Mouse (Mus musculus) forebrain, embryonic 13.5 days (tissue): ENCODE results near the gene Snx25. TPM values are rescaled to one million over a fixed set of nuclear protein-coding genes. Genes with fewer than 3 reads are reported as not detected.
"Not testable (repeated sequence)": the region's sequence is repeated elsewhere in the genome, so short reads cannot be mapped to it uniquely, and the experiment has no call there.

ENCODE experiments used
- ATAC-seq: fragments of 200-750 bp; cut with Nextera tagmentation; 2 replicates; pipeline ENCODE4 v1.8.0; 2017
- H3K27ac ChIP-seq: fragments of 300-500 bp; sonication (generic); 2 replicates; pipeline ENCODE4 v1.5.1; 2015; ENCODE audit warnings: inconsistent platforms, mild to moderate bottlenecking, moderate library complexity
- H3K27me3 ChIP-seq: fragments of 300-500 bp; sonication (generic); 2 replicates; pipeline ENCODE4 v1.6.1; 2015; ENCODE audit warnings: mild to moderate bottlenecking, inconsistent platforms
- H3K36me3 ChIP-seq: fragments of 300-500 bp; sonication (generic); 2 replicates; pipeline ENCODE4 v1.6.1; 2015; ENCODE audit warnings: mild to moderate bottlenecking, inconsistent platforms; ENCODE audit not compliant: poor library complexity, severe bottlenecking
- H3K4me1 ChIP-seq: fragments of 300-500 bp; sonication (generic); 2 replicates; pipeline ENCODE4 v1.6.1; 2015; ENCODE audit warnings: inconsistent platforms
- H3K4me2 ChIP-seq: fragments of 300-500 bp; sonication (generic); 2 replicates; pipeline ENCODE4 v1.6.1; 2015; ENCODE audit warnings: inconsistent platforms, mild to moderate bottlenecking, moderate library complexity
- H3K4me3 ChIP-seq: fragments of 300-500 bp; sonication (generic); 2 replicates; pipeline ENCODE4 v1.5.1; 2015; ENCODE audit warnings: mild to moderate bottlenecking, inconsistent platforms
- H3K9ac ChIP-seq: fragments of 300-500 bp; sonication (generic); 2 replicates; pipeline ENCODE4 v1.6.1; 2015; ENCODE audit warnings: mild to moderate bottlenecking, inconsistent platforms
- H3K9me3 ChIP-seq: fragments of 300-500 bp; sonication (generic); replicated peaks from 2 replicates; pipeline ENCODE4 v1.6.1; 2016; ENCODE audit warnings: inconsistent platforms
- WGBS: fragments of 180-500 bp; shearing (Covaris S2); methylation state at CpG from one replicate; pipeline ENCODE4 v1.1.7; 2015; 5-methylcytosine and 5-hydroxymethylcytosine counted together
- polyA plus RNA-seq: library from polyadenylated mRNA; unstranded; fragments of >200 nt; fragmentation: Nextera tagmentation; extraction: Ambion mirVana; gene quantifications from 2 replicates; pipeline ENCODE4 v1.2.1, GENCODE M21; 2015

The Snx25 gene
- polyA plus RNA-seq, 1 experiment from 2014 or later = 3.8 TPM

DNA sequence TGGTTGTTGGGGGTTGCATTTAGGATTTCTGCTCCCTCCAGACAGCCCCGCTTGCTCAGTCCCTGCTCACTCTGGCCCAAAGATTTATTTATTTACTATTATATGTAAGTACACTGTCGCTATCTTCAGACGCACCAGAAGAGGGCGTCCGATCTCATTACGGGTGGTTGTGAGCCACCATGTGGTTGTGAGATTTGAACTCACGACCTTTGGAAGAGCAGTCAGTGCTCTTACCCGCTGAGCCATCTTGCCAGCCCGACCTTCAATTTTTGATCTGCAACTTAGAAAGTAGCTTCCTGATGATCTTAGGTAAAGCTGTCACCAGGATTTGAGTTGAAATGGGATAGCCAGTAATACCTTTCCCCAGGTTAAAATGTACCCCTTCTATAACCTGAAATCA, 2.2 kb downstream of the Snx25 start:
- no peak for ATAC-seq
- Histone ChIP-seq H3K4me2 (no peak overlapping the region), H3K27me3 (peaks cover 10% of the 10 kb centered on the region), H3K9me3 (no peaks in the 10 kb centered on the region), H3K4me1 (peaks cover 23% of the 10 kb centered on the region), H3K4me3 (no peak overlapping the region), H3K27ac (no peak overlapping the region), H3K9ac (no peak overlapping the region), H3K36me3 (no peaks in the 10 kb centered on the region)
- 76% methylated on average over 9 of the region's 9 CpGs for WGBS

DNA sequence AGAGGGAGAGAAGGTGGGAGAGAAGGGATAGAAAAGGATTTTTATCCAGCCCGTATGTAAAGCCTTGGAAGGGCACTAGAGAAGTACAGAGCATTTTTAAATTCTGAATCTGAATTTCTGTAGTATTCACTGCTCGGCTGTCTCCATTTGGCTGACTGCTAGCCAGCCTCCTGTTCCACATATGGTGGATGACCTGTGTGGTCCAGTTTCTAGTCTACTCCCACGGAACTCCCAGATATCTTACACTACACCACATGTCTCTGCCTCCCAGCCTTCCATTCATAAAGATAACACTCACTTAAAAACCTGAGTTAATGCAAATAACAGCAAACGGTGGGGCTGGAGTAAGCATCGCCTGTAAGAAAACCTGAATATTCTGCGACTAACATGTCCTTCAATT, 2.7 kb downstream of the Snx25 start:
- no peak overlapping the region for H3K4me2 ChIP-seq
- no peak overlapping the region for H3K4me3 ChIP-seq
- no peak overlapping the region for H3K9ac ChIP-seq
- H3K36me3 ChIP-seq = no peaks in the 10 kb centered on the region
- peaks cover 5% of the 10 kb centered on the region for H3K27me3 ChIP-seq
- H3K9me3 ChIP-seq = no peaks in the 10 kb centered on the region
- WGBS = 91% methylated on average over 6 of the region's 6 CpGs
- peaks cover 23% of the 10 kb centered on the region for H3K4me1 ChIP-seq
- ATAC-seq = no peak
- no peak overlapping the region for H3K27ac ChIP-seq

DNA sequence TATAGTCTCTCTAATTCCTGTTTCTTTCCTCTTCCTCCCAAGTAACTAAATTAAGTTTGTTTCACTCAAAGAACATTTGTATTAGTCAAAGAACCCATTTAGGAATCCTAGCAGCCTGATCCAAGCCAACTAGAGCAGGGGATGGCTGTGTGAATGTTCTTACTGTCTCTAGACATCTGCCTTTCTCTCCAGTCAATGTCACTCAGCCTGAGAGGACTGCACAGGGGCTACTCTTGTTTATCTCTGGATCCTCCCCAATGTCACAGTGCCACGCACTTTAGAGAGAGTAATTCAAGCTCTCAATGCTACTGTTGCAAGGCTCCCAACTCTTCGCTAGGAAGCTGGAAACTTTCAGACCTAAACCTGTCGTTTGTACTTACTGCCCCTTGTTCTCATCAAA, 5.8 kb downstream of the Snx25 start:
- H3K4me2 ChIP-seq = no peak overlapping the region
- H3K4me3 ChIP-seq = no peak overlapping the region
- ATAC-seq = no peak
- H3K27me3 ChIP-seq = no peaks in the 10 kb centered on the region
- no peak overlapping the region for H3K9ac ChIP-seq
- WGBS = 45% methylated on average over 3 of the region's 3 CpGs
- peaks cover 17% of the 10 kb centered on the region for H3K4me1 ChIP-seq
- H3K9me3 ChIP-seq = no peaks in the 10 kb centered on the region
- no peaks in the 10 kb centered on the region for H3K36me3 ChIP-seq
- H3K27ac ChIP-seq = no peak overlapping the region

DNA sequence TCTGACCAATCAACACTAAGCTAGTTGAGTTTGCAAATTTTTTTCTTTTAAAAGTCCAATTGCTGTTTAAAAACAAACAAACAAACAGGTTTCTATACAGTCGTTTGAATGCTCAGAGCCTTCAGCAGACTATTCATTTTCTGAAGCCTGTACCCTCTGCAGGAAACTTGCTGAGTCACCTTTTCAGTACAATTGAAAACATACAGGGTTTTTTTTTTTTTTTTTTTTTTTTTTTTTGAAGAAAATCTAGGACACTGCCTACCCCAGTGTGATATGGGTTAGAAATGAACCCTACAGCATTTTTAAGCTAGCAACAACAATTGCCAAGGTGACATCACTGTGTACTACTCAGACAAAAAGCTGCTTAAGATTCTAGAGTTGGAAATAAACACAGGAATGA, 8.0 kb downstream of the Snx25 start:
- Histone ChIP-seq H3K27ac (no peak overlapping the region), H3K9me3 (no peaks in the 10 kb centered on the region), H3K4me2 (no peak overlapping the region), H3K36me3 (no peaks in the 10 kb centered on the region), H3K9ac (no peak overlapping the region), H3K4me3 (no peak overlapping the region), H3K4me1 (peaks cover 10% of the 10 kb centered on the region), H3K27me3 (no peaks in the 10 kb centered on the region)
- no peak for ATAC-seq
- WGBS = 53% methylated on average over 1 of the region's 1 CpGs

DNA sequence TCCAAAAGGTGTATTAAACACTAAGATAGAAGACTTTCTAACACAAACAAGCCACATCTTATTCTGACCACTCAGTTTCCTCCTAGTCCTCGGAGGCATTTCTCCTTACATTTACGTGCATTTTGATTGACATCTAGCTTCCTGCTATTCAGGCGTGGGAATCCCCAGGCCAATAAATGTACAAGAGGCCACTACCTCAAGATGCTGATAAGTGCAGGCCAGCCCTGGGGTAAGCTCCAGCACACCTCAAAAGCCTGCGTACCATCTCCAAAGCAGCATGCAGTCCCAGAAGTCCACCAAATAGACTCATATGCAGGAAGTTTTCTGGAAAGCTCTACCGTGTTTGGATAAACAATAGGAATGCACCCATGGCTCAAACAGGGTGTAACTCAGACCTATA, 8.5 kb downstream of the Snx25 start:
- 78% methylated on average over 5 of the region's 5 CpGs for WGBS
- Histone ChIP-seq H3K4me3 (no peak overlapping the region), H3K36me3 (no peaks in the 10 kb centered on the region), H3K27ac (no peak overlapping the region), H3K27me3 (no peaks in the 10 kb centered on the region), H3K4me2 (no peak overlapping the region), H3K9ac (no peak overlapping the region), H3K4me1 (peaks cover 10% of the 10 kb centered on the region), H3K9me3 (no peaks in the 10 kb centered on the region)
- ATAC-seq = no peak

DNA sequence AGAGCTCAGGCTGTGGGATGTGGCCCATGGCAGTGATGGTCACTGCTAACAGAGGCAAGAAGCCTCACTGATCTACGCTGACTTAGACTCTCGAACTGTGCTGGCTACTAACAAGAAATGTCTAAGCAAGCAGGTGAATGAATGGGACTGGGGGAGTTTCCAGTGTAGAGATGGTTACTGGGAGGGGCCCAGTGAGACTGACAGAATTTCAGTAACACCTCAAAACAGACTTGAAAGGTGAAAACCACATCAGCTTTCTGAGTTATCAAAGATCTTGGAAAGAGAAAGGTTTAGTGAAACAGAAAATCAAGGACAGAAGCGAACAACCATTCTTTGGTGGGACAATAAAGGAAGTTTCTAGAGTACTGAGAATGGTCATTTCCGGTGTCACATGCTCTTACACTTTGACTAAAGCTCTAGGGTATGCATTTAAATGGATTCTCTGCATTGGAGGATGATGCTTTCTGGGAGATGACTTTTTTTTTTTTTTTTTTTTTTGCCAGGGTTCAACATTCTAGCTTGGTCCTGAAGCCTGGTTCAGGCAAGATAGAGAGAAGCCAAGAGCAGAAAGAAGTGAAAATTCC, 9.4 kb downstream of the Snx25 start:
- WGBS = 91% methylated on average over 4 of the region's 4 CpGs
- Histone ChIP-seq H3K4me2 (no peak overlapping the region), H3K27me3 (no peaks in the 10 kb centered on the region), H3K9me3 (no peaks in the 10 kb centered on the region), H3K9ac (no peak overlapping the region), H3K36me3 (no peaks in the 10 kb centered on the region), H3K4me1 (peaks cover 7% of the 10 kb centered on the region), H3K4me3 (no peak overlapping the region), H3K27ac (no peak overlapping the region)
- no peak for ATAC-seq

DNA sequence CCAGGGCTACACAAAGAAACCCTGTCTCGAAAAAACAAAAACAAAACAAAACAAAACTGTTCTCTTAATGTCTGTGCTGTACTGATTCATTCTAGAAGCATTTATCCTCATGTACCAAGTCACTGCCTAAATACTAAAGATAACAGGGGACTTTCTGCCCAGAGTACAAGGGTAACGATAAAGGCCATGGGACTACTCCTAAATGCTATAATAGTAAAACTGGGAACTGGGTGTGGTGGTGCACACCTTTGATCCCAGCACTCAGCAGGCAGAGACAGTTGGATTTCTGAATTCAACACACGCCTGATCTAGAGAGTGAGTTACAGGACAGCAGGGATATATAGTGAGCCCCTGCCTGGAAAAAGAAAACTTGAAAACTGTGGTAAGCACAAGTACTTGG, 10.3 kb downstream of the Snx25 start:
- no peaks in the 10 kb centered on the region for H3K27me3 ChIP-seq
- no peaks in the 10 kb centered on the region for H3K36me3 ChIP-seq
- H3K9me3 ChIP-seq = no peaks in the 10 kb centered on the region
- H3K9ac ChIP-seq = no peak overlapping the region
- no peak overlapping the region for H3K27ac ChIP-seq
- peaks cover 7% of the 10 kb centered on the region for H3K4me1 ChIP-seq
- WGBS = 90% methylated on average over 3 of the region's 3 CpGs
- no peak overlapping the region for H3K4me2 ChIP-seq
- no peak for ATAC-seq
- no peak overlapping the region for H3K4me3 ChIP-seq

DNA sequence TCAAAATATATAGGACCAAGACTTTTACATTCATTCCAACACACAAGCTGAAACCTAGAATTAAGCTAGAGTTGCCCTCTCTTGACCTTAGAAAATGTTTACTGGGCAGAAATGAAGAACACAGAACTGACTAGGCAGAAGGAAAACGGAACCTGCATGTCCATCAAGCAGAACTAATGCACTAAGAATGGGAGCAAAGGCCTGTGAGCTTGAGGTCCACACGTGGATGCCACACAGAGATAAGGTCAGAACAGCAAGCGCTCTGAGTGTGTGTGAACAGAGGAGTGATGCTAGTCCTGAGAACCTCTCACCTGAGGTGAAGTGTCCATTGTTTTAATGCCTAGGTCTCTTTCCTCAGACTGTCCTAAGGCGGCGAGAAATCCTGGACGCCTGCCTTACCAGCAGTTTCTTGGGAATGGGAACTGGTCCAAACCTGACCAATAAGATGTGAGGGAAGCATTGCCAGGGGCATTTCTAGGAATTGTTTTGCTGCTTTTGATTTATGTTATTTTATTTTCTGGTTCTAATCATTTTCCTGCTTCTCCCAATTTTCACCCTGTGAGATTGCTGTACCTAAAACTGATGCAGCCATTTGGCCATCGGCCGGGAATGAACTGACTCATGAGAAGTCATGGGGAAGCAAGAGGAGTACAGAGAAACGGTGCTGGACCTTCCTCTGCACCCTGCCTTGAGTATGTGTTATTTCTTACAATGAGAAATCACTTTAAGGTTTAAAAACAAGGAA, 11.4 kb downstream of the Snx25 start:
- H3K36me3 ChIP-seq = no peaks in the 10 kb centered on the region
- no peak overlapping the region for H3K27ac ChIP-seq
- no peaks in the 10 kb centered on the region for H3K9me3 ChIP-seq
- no peak overlapping the region for H3K4me3 ChIP-seq
- no peaks in the 10 kb centered on the region for H3K27me3 ChIP-seq
- H3K4me1 ChIP-seq = no peaks in the 10 kb centered on the region
- ATAC-seq = no peak
- 81% methylated on average over 9 of the region's 9 CpGs for WGBS
- H3K9ac ChIP-seq = no peak overlapping the region
- no peak overlapping the region for H3K4me2 ChIP-seq

DNA sequence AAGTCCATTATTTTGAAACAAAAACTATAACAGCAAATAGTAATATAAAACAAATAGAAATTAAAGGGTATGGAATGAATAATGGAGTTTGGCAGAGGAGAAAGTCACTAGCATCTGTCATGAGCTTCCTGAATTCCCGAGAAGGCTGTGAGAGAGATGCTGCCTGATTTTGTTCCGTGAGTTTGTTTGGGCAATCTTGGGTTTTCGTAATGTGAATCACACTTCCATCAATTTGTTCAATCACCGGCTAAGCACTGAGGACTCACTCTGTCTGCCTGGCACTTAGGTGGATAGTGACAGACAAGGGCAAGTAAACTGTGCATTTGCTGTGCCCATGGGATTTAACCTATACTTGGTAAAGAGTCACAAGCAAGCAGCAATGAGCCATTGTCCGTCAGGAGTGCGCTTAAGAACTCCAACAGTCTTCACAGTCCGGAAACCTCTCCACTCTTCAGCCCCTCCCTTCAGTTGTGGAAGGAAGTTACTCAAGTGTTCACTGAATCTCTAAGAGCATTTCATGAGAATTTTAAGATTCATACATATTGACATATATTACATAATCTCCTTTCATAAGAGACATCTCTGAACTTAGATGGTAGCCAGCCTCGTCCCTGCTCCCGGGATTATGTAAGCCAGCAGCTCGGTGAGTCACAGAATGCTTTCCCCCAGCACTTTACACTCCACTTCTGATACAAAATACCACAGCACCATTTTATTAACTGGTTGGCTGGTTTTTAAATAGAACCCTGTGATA, 13.9 kb downstream of the Snx25 start:
- Histone ChIP-seq H3K4me2 (no peak overlapping the region), H3K27me3 (no peaks in the 10 kb centered on the region), H3K4me3 (no peak overlapping the region), H3K9me3 (0 out of 2 replicates have a peak, but pooled peaks cover 3% of the 10 kb centered on the region), H3K9ac (no peak overlapping the region), H3K36me3 (peaks cover 7% of the 10 kb centered on the region), H3K4me1 (no peaks in the 10 kb centered on the region), H3K27ac (no peak overlapping the region)
- 89% methylated on average over 10 of the region's 10 CpGs for WGBS
- no peak for ATAC-seq

DNA sequence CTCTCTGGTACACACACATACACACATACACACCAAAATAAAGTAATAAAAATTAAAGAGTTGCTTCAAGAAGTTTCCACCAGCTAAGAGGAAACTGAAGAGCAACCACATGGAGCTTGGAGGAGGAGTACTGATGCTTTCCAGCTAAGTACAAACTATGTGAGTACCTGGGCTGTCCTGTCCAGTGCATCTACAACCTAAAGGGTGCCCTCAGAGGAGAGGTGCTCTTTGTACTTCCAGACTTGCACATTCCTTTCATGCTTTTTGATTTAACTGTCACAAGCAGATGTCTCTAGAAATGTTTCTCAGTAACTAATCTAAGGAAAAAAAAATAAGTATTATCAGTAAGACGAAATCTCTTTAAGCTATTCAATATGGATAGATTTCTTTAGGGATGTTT, 14.6 kb downstream of the Snx25 start:
- H3K9me3 ChIP-seq = 0 out of 2 replicates have a peak, but pooled peaks cover 3% of the 10 kb centered on the region
- no peaks in the 10 kb centered on the region for H3K27me3 ChIP-seq
- peaks cover 7% of the 10 kb centered on the region for H3K36me3 ChIP-seq
- no peak overlapping the region for H3K4me2 ChIP-seq
- H3K4me3 ChIP-seq = no peak overlapping the region
- no peak for ATAC-seq
- 100% methylated on average over 1 of the region's 1 CpGs for WGBS
- H3K9ac ChIP-seq = no peak overlapping the region
- H3K4me1 ChIP-seq = no peaks in the 10 kb centered on the region
- no peak overlapping the region for H3K27ac ChIP-seq

DNA sequence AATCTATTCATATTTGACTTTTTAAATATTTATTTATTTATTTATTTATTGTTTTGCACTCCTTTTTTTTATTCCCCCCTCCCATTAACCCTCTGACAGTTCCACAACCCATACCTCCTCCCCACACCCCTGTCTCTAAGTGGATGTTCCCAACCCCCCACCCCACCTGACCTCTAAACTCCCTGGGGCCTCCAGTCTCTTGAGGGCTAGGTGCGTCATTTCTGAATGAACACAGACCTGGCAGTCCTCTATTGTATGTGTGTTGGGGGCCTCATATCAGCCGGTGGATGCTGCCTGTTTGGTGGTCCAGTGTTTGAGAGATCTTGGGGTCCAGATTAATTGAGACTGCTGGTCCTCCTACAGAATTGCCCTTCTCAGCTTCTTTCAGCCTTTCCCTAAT, 16.4 kb downstream of the Snx25 start:
- H3K4me3 ChIP-seq, H3K27ac ChIP-seq, H3K9me3 ChIP-seq, H3K36me3 ChIP-seq, H3K4me1 ChIP-seq, H3K4me2 ChIP-seq, ATAC-seq, H3K27me3 ChIP-seq, H3K9ac ChIP-seq: not testable (repeated sequence)
- 86% methylated on average over 2 of the region's 2 CpGs for WGBS

DNA sequence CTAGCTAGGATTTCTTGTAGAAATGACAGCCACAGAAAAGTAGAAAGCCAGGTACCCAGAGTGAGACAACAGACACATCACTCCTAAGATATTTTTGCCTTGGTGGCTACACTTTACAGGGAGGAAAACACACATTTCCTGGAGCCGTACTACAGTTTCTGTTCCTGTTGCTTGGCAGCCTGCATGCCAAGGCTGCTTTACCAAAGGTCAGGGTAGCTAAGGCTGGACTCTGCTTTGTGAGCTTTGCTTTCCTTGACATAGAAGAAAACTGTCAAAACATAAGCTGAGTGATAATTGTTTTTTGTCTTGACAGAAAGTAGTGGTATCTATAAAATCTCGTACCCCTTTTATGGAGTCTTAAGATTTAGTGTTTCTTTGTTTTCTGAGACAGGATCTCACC, 21.5 kb downstream of the Snx25 start:
- peaks cover 7% of the 10 kb centered on the region for H3K36me3 ChIP-seq
- 88% methylated on average over 2 of the region's 2 CpGs for WGBS
- H3K4me1 ChIP-seq = no peaks in the 10 kb centered on the region
- H3K9me3 ChIP-seq = 0 out of 2 replicates have a peak, but pooled peaks cover 3% of the 10 kb centered on the region
- H3K4me2 ChIP-seq = no peak overlapping the region
- no peak overlapping the region for H3K27ac ChIP-seq
- no peak for ATAC-seq
- H3K9ac ChIP-seq = no peak overlapping the region
- no peak overlapping the region for H3K4me3 ChIP-seq
- no peaks in the 10 kb centered on the region for H3K27me3 ChIP-seq
